Mouse (Mus musculus) heart, adult 2 months (tissue): ENCODE data around the gene Rpn2. TPM values are rescaled to one million over a fixed set of nuclear protein-coding genes. Genes with fewer than 3 reads are reported as not detected.

Source experiments
- DNase-seq, 2 experiments: peaks; one replicate each; pipeline ENCODE4 v3.0.0; 2021
- H3K27ac ChIP-seq: fragments of 200-600 bp; 2 replicates; pipeline ENCODE4 v1.8.1; 2022
- H3K27me3 ChIP-seq: fragments of 200-500 bp; 2 replicates; pipeline ENCODE4 v1.6.1; 2012; ENCODE audit warnings: mild to moderate bottlenecking, low read length, inconsistent platforms, mixed read lengths; ENCODE audit not compliant: control insufficient read depth, insufficient read depth
- H3K36me3 ChIP-seq: fragments of 200-500 bp; 2 replicates; pipeline ENCODE4 v1.6.1; 2012; ENCODE audit warnings: low read length, inconsistent platforms; ENCODE audit not compliant: control insufficient read depth, insufficient read depth
- H3K4me1 ChIP-seq: fragments of 200-500 bp; 2 replicates; pipeline ENCODE4 v1.6.1; 2011; ENCODE audit warnings: low read length; ENCODE audit not compliant: control insufficient read depth, insufficient read depth
- H3K4me3 ChIP-seq: fragments of 200-600 bp; 2 replicates; pipeline ENCODE4 v1.8.1; 2022
- H3K79me2 ChIP-seq: fragments of 200-500 bp; replicated peaks from 2 replicates; pipeline ENCODE4 v1.6.1; 2012; ENCODE audit warnings: mild to moderate bottlenecking, inconsistent platforms, low read length, moderate library complexity, mixed read lengths; ENCODE audit not compliant: control insufficient read depth, insufficient read depth
- H3K9ac ChIP-seq: fragments of 200-500 bp; 2 replicates; pipeline ENCODE4 v1.6.1; 2012; ENCODE audit warnings: low read depth, mild to moderate bottlenecking, control low read depth, inconsistent platforms, low read length, mixed read lengths
- CTCF ChIP-seq: fragments of 200-600 bp; IDR thresholded peaks from 2 replicates; pipeline ENCODE4 v1.8.1; 2022; ENCODE audit warnings: antibody characterized with exemption, mild to moderate bottlenecking, moderate library complexity
- EP300 ChIP-seq: fragments of 200-500 bp; IDR thresholded peaks from 2 replicates; pipeline ENCODE4 v1.6.1; 2011; ENCODE audit warnings: low read depth, low read length, control low read depth; ENCODE audit not compliant: insufficient read depth
- POLR2A ChIP-seq: fragments of 200-500 bp; IDR thresholded peaks from 2 replicates; pipeline ENCODE4 v1.6.1; 2011; ENCODE audit warnings: mild to moderate bottlenecking, low read depth, low read length, control low read depth; ENCODE audit not compliant: insufficient read depth
- WGBS: fragments of 180-500 bp; shearing (Covaris S2); methylation state at CpG from one replicate; pipeline ENCODE4 v1.1.7; 2018; 5-methylcytosine and 5-hydroxymethylcytosine counted together
- intact Hi-C: fragments of 180-260 bp; cut with DNase I; formaldehyde crosslinking; loops from one replicate; pipeline ENCODE4 v1.15.1; 2025
- polyA plus RNA-seq: library from polyadenylated mRNA; depleted of rRNA; stranded (reverse); fragments of >200 nt; gene quantifications from 2 replicates; pipeline ENCODE4 v1.2.3, GENCODE M21; 2012
- total RNA-seq, 2 experiments: library from RNA; stranded (reverse); gene quantifications; 2 replicates each; pipeline ENCODE4 v1.2.3; 2021

The Rpn2 gene
- total and polyA plus RNA-seq, 3 experiments = 95.1 to 102 (median 97.5) TPM

- no peaks in the 10 kb centered on the region for H3K4me1 ChIP-seq
- DNase-seq = peak in 1 of 2 experiments; percentile 21
- intact Hi-C loops = loop anchor here (2.0 kb wide), 1 partner anchor 283 kb away; the partner anchor contains the start of gene Blcap
- TF ChIP-seq EP300 (no peak), POLR2A (no peak), CTCF (peak; percentile 83)
- H3K79me2 ChIP-seq = no peaks in the 10 kb centered on the region
- 9% methylated on average over 3 of the region's 3 CpGs for WGBS
- H3K27ac ChIP-seq = no peak overlapping the region
- H3K27me3 ChIP-seq = no peaks in the 10 kb centered on the region
- no peak overlapping the region for H3K9ac ChIP-seq
- H3K36me3 ChIP-seq = no peaks in the 10 kb centered on the region
- H3K4me3 ChIP-seq = no peak overlapping the region
These were observed 8.7 kb downstream of the Rpn2 start for GRCm38 (mm10) chr2:157287542-157287941.

GRCm38 (mm10) chr2:157288996-157289395 is 10.2 kb downstream of the Rpn2 start:
- WGBS = 62% methylated on average over 5 of the region's 5 CpGs
- H3K27ac ChIP-seq = no peak overlapping the region
- TF ChIP-seq POLR2A (no peak), EP300 (no peak), CTCF (no peak)
- H3K27me3 ChIP-seq = no peaks in the 10 kb centered on the region
- H3K36me3 ChIP-seq = no peaks in the 10 kb centered on the region
- no peak overlapping the region for H3K9ac ChIP-seq
- H3K4me1 ChIP-seq = no peaks in the 10 kb centered on the region
- DNase-seq = no peak
- intact Hi-C loops = no loop called here
- no peaks in the 10 kb centered on the region for H3K79me2 ChIP-seq
- H3K4me3 ChIP-seq = no peak overlapping the region

- WGBS = 17% methylated on average over 2 of the region's 2 CpGs
- H3K4me1 ChIP-seq = no peaks in the 10 kb centered on the region
- H3K79me2 ChIP-seq = no peaks in the 10 kb centered on the region
- H3K27me3 ChIP-seq = no peaks in the 10 kb centered on the region
- no peaks in the 10 kb centered on the region for H3K36me3 ChIP-seq
- no peak overlapping the region for H3K4me3 ChIP-seq
- TF ChIP-seq POLR2A = no peak
- TF ChIP-seq CTCF = peak; percentile 85
- 0 out of 2 replicates have a peak, but pooled peaks have one; percentile 32 for TF ChIP-seq EP300
- no peak overlapping the region for H3K27ac ChIP-seq
- DNase-seq = peak; percentile 43 to 72
- no peak overlapping the region for H3K9ac ChIP-seq
- intact Hi-C loops = loop anchor here (5.0 kb wide), 1 partner anchor 165 kb away; no protein-coding TSS in a partner anchor
These were observed 13.3 kb downstream of the Rpn2 start for GRCm38 (mm10) chr2:157292093-157292492.

GRCm38 (mm10) chr2:157296105-157296689 is 17.4 kb downstream of the Rpn2 start:
- TF ChIP-seq EP300 (no peak), POLR2A (no peak), CTCF (no peak)
- no peak overlapping the region for H3K9ac ChIP-seq
- intact Hi-C loops = no loop called here
- H3K79me2 ChIP-seq = no peaks in the 10 kb centered on the region
- no peaks in the 10 kb centered on the region for H3K36me3 ChIP-seq
- no peaks in the 10 kb centered on the region for H3K4me1 ChIP-seq
- no peak overlapping the region for H3K4me3 ChIP-seq
- 90% methylated on average over 7 of the region's 7 CpGs for WGBS
- no peaks in the 10 kb centered on the region for H3K27me3 ChIP-seq
- no peak for DNase-seq
- H3K27ac ChIP-seq = no peak overlapping the region

GRCm38 (mm10) chr2:157300051-157300450 is 21.2 kb downstream of the Rpn2 start:
- Histone ChIP-seq H3K4me3 (no peak overlapping the region), H3K4me1 (no peaks in the 10 kb centered on the region), H3K27me3 (no peaks in the 10 kb centered on the region), H3K36me3 (no peaks in the 10 kb centered on the region), H3K27ac (no peak overlapping the region), H3K9ac (no peak overlapping the region), H3K79me2 (no peaks in the 10 kb centered on the region)
- intact Hi-C loops = no loop called here
- DNase-seq = no peak
- WGBS = 84% methylated on average over 6 of the region's 6 CpGs
- no peak for TF ChIP-seq CTCF
- TF ChIP-seq POLR2A = no peak
- TF ChIP-seq EP300 = no peak

- DNase-seq = no peak
- Histone ChIP-seq H3K36me3 (no peaks in the 10 kb centered on the region), H3K27ac (no peak overlapping the region), H3K27me3 (no peaks in the 10 kb centered on the region), H3K79me2 (no peaks in the 10 kb centered on the region), H3K4me1 (no peaks in the 10 kb centered on the region), H3K9ac (no peak overlapping the region), H3K4me3 (no peak overlapping the region)
- intact Hi-C loops = no loop called here
- TF ChIP-seq POLR2A (no peak), EP300 (no peak), CTCF (no peak)
- 80% methylated on average over 9 of the region's 9 CpGs for WGBS
These were observed 24.3 kb downstream of the Rpn2 start for GRCm38 (mm10) chr2:157303096-157303495.
